Mouse (Mus musculus) mouse trophoblast stem cell (cell line): Measurements from ENCODE around the gene Zfp945.
"Not testable (repeated sequence)": the region's sequence is repeated elsewhere in the genome, so short reads cannot be mapped to it uniquely, and the experiment has no call there.

ENCODE experiments used
- in situ Hi-C, 2 experiments: fragments of 300-500 bp; cut with MseI, MboI; formaldehyde crosslinking; loops; 2 replicates in 1 of 2; 3 replicates in 1 of 2; pipeline ENCODE4 v1.15.1; 2025

Gene Zfp945

DNA sequence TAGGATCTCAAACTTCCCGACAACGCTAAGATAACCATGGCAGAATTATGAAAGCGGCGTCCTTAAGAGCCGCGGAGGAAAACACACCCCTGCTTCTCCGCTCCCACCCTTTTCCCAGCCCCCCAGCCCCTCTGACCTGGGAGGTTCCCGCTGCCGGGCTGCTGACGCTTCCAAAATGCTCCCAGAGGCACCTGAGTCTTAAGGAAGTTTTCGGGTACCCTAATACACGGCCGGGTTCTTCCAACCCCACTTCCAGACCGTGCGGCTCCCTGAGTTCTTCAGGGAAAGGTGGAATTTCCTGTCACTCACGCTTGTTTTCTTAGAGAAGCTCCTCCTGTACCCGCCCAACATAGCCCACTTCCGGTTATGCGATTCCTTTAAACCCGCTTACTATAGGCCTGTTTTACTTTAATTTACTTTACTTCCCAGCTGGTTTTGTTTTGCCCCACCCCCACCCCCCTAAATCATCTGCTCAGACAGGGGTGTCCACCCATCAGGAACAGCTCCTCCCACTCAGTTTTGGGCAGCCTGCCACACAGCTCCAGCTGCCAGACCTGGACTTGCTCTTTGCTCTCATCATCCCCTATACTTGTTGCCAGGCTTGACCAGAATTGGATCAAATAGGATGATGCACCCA is at the start of gene Zfp945:
Gene Zfp945 (minus strand): TSS at position 290 of the 637 bp plus-strand sequence.
- in situ Hi-C loops, result no loop called here

DNA sequence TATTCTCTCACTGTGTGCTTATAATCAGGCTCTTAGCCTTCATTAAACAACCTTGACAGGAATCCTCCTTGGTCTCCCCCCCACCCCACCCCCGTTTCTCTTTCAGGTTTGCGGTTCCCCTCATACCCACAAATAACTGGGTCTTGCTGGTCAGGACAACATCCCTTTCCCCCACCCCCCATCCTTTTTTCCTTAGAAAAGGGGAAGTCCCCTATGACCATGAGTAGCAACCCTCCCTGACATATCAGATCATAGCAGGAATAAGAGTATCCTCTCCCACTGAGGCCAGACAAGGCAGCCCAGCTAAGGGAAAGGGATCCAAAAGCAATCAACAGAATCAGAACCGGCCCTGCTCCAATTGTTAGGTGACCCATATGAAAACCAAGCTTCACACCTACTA is 21.4 kb upstream of the Zfp945 start:
- in situ Hi-C loops, result no loop called here

DNA sequence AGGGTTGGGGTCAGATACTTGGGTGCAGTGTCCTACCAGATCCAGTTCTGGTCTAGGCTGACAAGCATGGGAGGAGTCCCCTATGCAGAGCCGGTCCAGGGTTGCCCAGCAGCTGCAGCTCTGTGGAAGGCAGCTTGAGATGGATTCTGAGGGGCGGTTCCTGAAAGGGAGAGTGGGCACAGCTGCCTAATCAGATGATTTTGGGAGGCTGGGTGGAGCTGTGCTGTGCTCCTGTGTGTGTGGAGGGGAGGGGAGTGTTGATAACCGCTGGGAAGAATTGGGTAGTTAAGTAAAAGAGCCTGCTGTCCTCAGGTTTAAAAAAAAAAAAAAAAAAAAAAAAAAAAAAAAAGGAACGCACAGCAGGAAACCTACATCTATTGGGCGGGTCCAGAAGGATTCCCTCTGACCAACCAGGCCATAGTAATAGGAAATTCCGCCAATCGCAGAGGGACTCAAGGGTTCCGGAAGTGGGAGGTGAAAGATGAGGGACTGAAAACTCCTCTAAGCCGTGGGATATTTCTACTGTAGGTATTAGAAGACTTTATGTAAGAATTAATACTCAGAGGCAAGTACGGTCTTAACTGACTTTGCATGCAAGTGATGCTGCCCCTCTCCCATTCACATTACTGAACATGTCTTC is 17.2 kb upstream of the Zfp945 start:
- in situ Hi-C loops, result no loop called here

GRCm38 (mm10) chr17:22877427-22878307 is 10.7 kb upstream of the Zfp945 start:
- in situ Hi-C loops, result no loop called here

DNA sequence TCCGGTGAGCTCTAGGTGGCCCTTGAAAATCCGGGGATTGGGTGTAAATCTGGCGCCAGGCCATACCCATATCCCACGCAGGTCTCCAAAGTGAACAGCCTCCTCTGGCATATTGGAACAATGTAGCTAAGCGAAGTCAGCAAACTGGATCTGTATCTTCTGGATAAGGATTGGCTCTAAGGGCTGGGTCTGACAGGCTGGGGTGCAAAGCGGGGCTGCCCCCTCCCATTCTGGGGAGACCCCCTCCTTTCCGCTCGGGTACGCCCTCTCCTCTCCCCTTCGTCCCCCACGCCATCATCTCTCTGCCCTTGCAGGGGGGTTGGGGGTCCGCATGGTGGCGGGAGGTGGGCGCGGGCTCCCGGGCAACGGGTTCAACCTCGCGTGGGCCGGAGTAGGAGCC is 9.4 kb upstream of the Zfp945 start:
- in situ Hi-C loops, result no loop called here

DNA sequence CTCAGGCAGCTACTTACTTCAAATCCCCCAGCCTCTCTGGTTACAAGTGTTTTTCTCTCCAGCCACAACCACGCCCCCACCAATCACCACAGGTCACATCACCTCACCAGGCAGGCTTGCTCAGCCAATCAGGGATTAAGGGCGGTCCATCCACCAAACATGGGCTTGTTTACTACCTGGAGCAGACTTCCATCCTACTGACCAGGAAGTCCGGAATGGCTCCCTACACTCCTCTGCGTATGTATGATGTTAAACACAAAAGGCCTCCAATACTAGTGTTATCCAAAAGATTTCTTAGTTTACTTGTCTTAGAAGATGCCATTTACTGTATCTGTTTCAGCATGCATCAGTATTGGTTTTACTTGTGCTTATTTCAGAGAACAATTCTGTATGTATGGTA is 8.6 kb upstream of the Zfp945 start:
- in situ Hi-C loops, result not testable (repeated sequence)

DNA sequence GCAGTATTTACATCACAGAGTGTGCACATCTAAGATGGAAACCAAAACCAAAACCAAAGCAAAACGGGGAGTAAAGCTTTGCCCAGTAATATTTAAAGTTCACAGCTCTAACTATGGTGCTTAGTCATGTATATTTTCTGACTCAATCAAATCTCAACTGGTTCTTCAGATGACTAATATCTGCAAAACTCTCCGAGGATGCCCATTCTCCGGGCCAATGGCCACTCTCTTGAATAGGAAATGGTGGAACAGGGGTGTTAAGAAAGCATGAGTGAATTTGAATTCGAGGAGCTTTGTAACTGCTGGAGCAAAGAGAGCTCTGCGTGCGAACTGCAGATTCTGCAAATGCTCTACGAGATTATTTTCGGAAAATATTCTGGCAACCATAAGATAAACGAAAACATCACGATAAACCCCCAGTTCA is 501 bp downstream of the Zfp945 start:
- in situ Hi-C loops, result no loop called here

- in situ Hi-C loops, result no loop called here
Observed at GRCm38 (mm10) chr17:22821166-22821565, 45.8 kb downstream of the Zfp945 start.

DNA sequence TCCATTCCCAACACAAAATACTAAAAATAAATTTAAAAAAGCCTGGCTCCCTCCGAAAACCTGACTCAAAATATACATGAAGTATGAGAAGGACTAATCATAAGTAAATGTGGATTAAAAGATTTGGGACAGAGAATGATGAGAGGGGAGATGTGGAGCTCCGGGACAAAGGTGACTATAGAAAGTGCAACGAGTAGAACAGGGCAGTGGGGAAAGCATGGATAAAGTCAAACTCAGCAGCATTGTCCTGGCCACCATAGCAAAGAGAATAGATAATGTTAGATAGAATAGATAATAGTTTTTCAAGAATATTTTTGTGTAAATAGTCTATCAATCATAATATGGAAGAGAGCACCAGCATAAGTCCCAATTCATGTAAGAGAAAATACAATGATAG is 48.7 kb downstream of the Zfp945 start:
- in situ Hi-C loops, result no loop called here

DNA sequence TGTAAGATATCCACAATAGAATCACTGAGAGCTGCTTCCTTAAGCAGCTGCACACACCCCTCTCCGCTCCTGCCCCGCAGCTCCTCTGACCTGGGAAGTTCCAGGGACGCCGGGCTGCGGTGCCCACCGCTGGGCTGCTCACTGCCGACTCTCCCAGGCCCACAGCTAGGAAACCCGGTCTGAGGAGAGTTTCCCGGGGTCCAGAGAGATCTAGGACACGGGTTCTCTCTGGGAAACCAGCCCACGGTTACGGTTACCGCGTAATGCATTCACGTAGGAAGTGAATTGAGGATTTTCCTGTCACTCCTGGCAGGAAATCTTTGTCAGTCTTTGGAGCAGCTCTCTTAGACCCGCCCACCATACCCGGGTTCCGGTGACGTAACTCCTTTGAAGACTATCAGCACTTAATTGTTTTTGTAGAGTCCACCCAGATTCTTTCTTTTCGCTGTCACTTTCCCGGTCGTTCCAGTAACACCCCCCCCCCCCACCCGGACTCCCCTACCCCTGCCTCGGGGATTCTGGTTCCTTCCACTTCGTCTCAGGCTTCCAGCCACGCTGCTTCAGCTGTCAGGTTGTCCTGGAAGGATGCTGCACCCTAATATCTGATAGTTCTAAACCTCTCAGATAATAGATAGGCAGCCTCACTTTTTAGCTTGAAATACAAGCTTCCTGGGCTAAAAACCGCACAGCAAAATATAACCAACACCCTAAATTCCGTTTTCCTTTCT is 49.3 kb downstream of the Zfp945 start:
- in situ Hi-C loops, result no loop called here

GRCm38 (mm10) chr17:22799707-22800106 is 67.2 kb downstream of the Zfp945 start:
- in situ Hi-C loops, result no loop called here
